Mouse (Mus musculus): ENCODE measurements at regions not wholly inside any gene's neighbourhood (a gene's known extent, or its start where the extent isn't known, plus 50 kb on each side); places are given as distances from the start of the nearest gene placed in this dataset.

GRCm38 (mm10) chr11:82579841-82580415 lies 184.2 kb downstream of the Cct6b start:
- no peak for DNase-seq

- no peak for DNase-seq
Observed at GRCm38 (mm10) chr11:82576019-82576418, 187.3 kb downstream of the Tmem132e start.

GRCm38 (mm10) chr11:82573126-82573525 lies 184.4 kb downstream of the Tmem132e start:
- DNase-seq = no peak

GRCm38 (mm10) chr11:82571525-82571924 lies 182.8 kb downstream of the Tmem132e start:
- no peak for DNase-seq

GRCm38 (mm10) chr11:82569819-82570218 lies 181.1 kb downstream of the Tmem132e start:
- DNase-seq = no peak

GRCm38 (mm10) chr11:82568219-82568676 lies 179.5 kb downstream of the Tmem132e start:
- DNase-seq = no peak

- no peak for DNase-seq
Observed at GRCm38 (mm10) chr11:82567014-82567685, 178.4 kb downstream of the Tmem132e start.

- DNase-seq = no peak
Observed at GRCm38 (mm10) chr11:82566092-82566491, 177.4 kb downstream of the Tmem132e start.

GRCm38 (mm10) chr11:82564181-82564580 lies 175.5 kb downstream of the Tmem132e start:
- DNase-seq = no peak

- DNase-seq = no peak
Observed at GRCm38 (mm10) chr11:82542028-82542427, 153.3 kb downstream of the Tmem132e start.

- peak; percentile 79 for DNase-seq
Observed at GRCm38 (mm10) chr11:82541376-82541775, 152.7 kb downstream of the Tmem132e start.

GRCm38 (mm10) chr11:82537931-82538330 lies 149.2 kb downstream of the Tmem132e start:
- no peak for DNase-seq

- no peak for DNase-seq
Observed at GRCm38 (mm10) chr11:82523200-82523802, 134.6 kb downstream of the Tmem132e start.

GRCm38 (mm10) chr11:82521383-82521782 lies 132.7 kb downstream of the Tmem132e start:
- peak; percentile 82 for DNase-seq

- DNase-seq = no peak
Observed at GRCm38 (mm10) chr11:82518691-82519090, 130.0 kb downstream of the Tmem132e start.

- DNase-seq = peak; percentile 45
Observed at GRCm38 (mm10) chr11:82514526-82515144, 125.9 kb downstream of the Tmem132e start.

- no peak for DNase-seq
Observed at GRCm38 (mm10) chr11:82508564-82508963, 119.9 kb downstream of the Tmem132e start.

Data from cerebellum, adult 9-10 months (tissue).